Mouse (Mus musculus): ENCODE results near the gene Tsga13. TPM values are rescaled to one million over a fixed set of nuclear protein-coding genes. Genes with fewer than 3 reads are reported as not detected.

Gene Tsga13
- polyA plus RNA-seq (2012; rRNA removed), result 0.25 and 0.34 TPM in 2 replicates

DNA sequence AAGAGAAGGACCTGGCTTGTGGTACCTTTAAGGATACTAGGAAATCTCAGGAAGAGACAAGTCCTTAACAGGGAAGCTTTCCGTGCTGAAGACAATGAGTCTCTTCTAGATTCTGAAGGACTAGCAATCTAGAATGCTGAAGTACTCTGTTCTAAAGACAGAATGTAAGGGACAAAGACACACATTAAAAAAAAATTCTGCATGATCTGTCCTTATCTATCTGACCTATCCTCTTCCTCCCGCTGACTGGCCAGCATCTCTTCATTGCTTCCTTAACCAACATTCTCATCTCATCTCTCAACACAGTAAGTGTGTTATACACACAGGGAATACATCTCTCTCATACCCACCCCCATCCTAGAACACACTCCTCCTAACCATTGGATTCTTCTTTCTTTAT is at the start of gene Tsga13:
Tsga13 (minus strand) TSS at position 101 of the 400 bp plus-strand sequence.
- TF ChIP-seq CTCF (IDR thresholded peaks at IDR 0.05; ENCODE audit: borderline replicate concordance, extremely low read depth, insufficient read depth, insufficient read length) (no peak), POLR2A (IDR thresholded peaks at IDR 0.05; ENCODE audit: borderline replicate concordance, extremely low read depth, insufficient read depth, insufficient read length, poor library complexity, severe bottlenecking) (no peak)
- DNase-seq (ENCODE audit: low read depth), result no peak

GRCm38 (mm10) chr6:30958736-30959540 is 43.6 kb upstream of the Tsga13 start, which contains the start of gene Klf14:
Gene Klf14 (minus strand): TSS chr6:30959078.
- DNase-seq (ENCODE audit: low read depth), result peak; percentile 67
- TF ChIP-seq CTCF (IDR thresholded peaks at IDR 0.05; ENCODE audit: borderline replicate concordance, extremely low read depth, insufficient read depth, insufficient read length) (no peak), POLR2A (IDR thresholded peaks at IDR 0.05; ENCODE audit: borderline replicate concordance, extremely low read depth, insufficient read depth, insufficient read length, poor library complexity, severe bottlenecking) (no peak)

DNA sequence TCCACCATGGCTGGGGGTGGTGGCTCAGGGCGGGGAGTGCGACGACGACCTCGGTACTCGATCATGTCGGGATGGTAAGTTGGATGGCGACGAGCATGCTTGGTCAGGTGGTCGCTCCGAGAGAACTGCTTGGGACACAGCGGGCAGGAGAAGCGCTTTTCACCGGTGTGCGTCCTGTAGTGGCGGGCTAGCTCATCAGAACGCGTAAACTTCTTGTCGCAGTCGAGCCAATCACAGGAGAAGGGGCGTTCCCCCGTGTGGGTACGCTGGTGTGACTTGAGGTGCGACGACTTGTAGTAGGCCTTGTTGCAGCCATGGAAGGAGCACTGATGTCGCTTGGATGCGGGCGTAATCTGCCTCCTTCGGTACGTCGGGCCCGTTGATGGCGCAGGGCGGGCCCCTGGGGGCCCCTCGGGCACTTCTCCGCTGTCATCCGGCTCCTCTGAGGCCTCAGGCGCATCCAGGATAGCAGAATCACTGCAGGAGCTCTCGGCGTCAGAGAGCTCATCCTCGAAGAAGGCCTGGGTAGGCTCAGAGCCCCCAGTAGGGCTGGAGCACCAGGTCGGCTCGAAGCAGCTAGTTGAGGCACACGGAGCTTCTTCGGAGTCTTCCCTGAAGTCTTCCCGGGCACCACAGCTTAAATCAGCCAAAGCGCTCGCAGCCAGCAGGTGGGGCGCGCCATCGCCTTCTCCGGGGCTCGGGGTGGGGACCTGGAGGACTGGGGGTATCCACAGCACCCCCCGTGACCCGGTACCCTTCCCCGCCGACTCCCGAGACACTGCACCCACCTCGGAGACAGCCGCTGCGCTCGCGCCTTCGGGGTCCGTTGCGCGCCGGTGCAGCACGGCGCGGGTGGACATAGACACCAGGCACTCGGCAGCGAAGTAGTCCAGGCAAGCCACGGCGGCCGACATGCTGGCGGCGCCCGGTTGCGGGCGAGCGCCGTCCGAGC is 42.7 kb upstream of the Tsga13 start:
- TF ChIP-seq CTCF (IDR thresholded peaks at IDR 0.05; ENCODE audit: borderline replicate concordance, extremely low read depth, insufficient read depth, insufficient read length), result no peak
- no peak for TF ChIP-seq POLR2A (IDR thresholded peaks at IDR 0.05; ENCODE audit: borderline replicate concordance, extremely low read depth, insufficient read depth, insufficient read length, poor library complexity, severe bottlenecking)
- no peak for DNase-seq (ENCODE audit: low read depth)

DNA sequence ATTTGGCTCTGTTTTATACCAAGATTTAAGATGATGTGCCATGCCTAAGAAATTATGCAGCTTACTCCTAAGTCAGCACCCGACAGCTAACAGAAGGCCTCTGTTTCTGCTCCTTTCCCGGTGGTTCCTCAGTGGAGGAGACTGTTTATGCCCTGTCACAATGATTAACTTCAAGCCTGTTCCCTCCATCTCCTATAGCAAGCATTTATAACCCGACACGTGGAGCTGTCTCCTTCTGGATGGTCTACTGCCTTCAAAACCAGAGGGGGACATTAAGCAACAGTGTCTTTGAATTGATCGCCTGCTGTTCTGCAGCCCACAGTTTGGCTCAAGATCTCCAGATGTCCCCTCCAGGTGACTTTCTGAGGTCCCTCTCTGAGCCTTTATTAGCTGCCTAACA is 23.9 kb upstream of the Tsga13 start:
- TF ChIP-seq POLR2A (IDR thresholded peaks at IDR 0.05; ENCODE audit: borderline replicate concordance, extremely low read depth, insufficient read depth, insufficient read length, poor library complexity, severe bottlenecking), result no peak
- TF ChIP-seq CTCF (IDR thresholded peaks at IDR 0.05; ENCODE audit: borderline replicate concordance, extremely low read depth, insufficient read depth, insufficient read length), result no peak
- no peak for DNase-seq (ENCODE audit: low read depth)

DNA sequence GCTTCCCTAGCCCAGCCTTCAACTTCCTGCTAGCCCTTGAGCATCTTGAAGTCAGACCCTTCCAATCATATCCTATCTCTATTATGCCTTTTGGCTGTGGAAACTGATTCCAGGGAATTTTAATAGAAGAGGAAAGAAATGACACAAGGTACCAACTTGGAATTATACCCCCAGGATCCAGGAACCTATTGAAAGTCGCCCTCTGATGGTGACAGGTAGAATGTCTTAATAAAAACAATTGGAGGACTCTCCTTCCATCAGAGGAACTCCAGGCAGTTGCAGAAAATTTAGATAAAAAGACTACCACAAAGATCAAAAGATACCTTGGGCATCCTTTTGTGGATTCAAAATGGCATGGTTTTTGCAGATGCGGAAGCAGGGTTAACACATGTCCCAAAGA is 7.4 kb upstream of the Tsga13 start:
- peak; percentile 48 for DNase-seq (ENCODE audit: low read depth)
- TF ChIP-seq CTCF (IDR thresholded peaks at IDR 0.05; ENCODE audit: borderline replicate concordance, extremely low read depth, insufficient read depth, insufficient read length), result no peak
- TF ChIP-seq POLR2A (IDR thresholded peaks at IDR 0.05; ENCODE audit: borderline replicate concordance, extremely low read depth, insufficient read depth, insufficient read length, poor library complexity, severe bottlenecking), result no peak

DNA sequence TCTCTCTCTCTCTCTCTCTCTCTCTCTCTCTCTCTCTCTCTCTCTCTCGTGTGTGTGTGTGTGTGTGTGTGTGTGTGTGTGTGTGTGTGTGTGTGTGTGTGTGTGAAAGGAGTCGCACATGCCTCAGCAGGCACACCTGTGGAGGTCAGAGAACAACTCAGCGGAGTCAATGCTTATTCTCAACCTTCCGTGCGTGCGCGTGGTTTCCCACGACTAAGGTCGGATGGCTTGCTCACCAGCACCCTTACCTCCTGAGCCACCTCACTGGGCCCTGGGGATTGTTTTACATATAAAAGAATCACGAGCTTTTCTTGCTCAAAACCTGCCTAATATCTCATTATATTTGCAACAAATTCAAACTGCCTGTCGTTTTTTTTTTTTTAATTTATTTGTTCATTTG is 6.5 kb upstream of the Tsga13 start:
- TF ChIP-seq CTCF (IDR thresholded peaks at IDR 0.05; ENCODE audit: borderline replicate concordance, extremely low read depth, insufficient read depth, insufficient read length) (no peak), POLR2A (IDR thresholded peaks at IDR 0.05; ENCODE audit: borderline replicate concordance, extremely low read depth, insufficient read depth, insufficient read length, poor library complexity, severe bottlenecking) (no peak)
- no peak for DNase-seq (ENCODE audit: low read depth)

- TF ChIP-seq CTCF (IDR thresholded peaks at IDR 0.05; ENCODE audit: borderline replicate concordance, extremely low read depth, insufficient read depth, insufficient read length), result no peak
- TF ChIP-seq POLR2A (IDR thresholded peaks at IDR 0.05; ENCODE audit: borderline replicate concordance, extremely low read depth, insufficient read depth, insufficient read length, poor library complexity, severe bottlenecking), result no peak
- DNase-seq (ENCODE audit: low read depth), result peak; percentile 87
Observed at GRCm38 (mm10) chr6:30920834-30921675, 5.7 kb upstream of the Tsga13 start.

- TF ChIP-seq CTCF (IDR thresholded peaks at IDR 0.05; ENCODE audit: borderline replicate concordance, extremely low read depth, insufficient read depth, insufficient read length) (no peak), POLR2A (IDR thresholded peaks at IDR 0.05; ENCODE audit: borderline replicate concordance, extremely low read depth, insufficient read depth, insufficient read length, poor library complexity, severe bottlenecking) (no peak)
- DNase-seq (ENCODE audit: low read depth), result peak; percentile 42
Observed at GRCm38 (mm10) chr6:30907970-30908369, 7.4 kb downstream of the Tsga13 start.

DNA sequence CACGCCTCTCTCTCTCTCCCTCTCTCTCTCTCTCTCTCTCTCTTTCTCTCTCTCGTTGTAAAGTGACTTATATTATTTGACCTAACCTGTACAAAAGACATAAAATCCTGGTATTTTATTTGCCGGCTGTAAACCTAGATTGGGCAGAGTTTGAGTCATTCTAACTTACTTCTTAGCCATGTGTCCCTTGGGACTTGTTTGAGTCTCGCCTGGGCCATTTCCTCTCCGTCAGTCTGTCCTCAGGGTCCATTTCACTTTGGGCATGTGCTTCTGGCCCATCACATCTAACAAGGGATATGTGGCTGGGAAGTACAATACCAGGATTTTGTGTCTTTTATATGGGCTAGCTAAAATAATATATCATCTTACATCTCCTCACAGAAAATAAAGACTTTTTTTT is 10.5 kb downstream of the Tsga13 start:
- no peak for TF ChIP-seq CTCF (IDR thresholded peaks at IDR 0.05; ENCODE audit: borderline replicate concordance, extremely low read depth, insufficient read depth, insufficient read length)
- DNase-seq (ENCODE audit: low read depth), result no peak

GRCm38 (mm10) chr6:30904033-30904432 is 11.3 kb downstream of the Tsga13 start:
- TF ChIP-seq POLR2A (IDR thresholded peaks at IDR 0.05; ENCODE audit: borderline replicate concordance, extremely low read depth, insufficient read depth, insufficient read length, poor library complexity, severe bottlenecking) (no peak), CTCF (IDR thresholded peaks at IDR 0.05; ENCODE audit: borderline replicate concordance, extremely low read depth, insufficient read depth, insufficient read length) (no peak)

DNA sequence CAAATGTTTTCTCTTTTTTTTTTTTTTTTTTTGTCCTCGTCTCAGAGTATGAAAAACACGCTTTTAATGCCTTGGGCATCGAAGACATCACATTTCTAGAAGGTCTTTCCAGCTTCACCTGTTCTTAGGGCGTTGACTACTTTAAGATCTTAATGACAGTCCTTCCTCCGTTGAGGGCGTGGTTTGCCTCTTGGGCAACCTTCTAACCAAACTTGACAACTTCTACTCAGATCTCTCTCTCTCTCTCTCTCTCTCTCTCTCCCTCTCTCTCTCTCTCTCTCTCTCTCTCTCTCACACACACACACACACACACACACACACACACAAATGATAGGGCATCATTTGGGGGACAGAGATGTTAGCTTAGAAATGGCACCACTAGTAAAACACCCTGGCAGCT is 17.9 kb downstream of the Tsga13 start:
- TF ChIP-seq CTCF (IDR thresholded peaks at IDR 0.05; ENCODE audit: borderline replicate concordance, extremely low read depth, insufficient read depth, insufficient read length), result no peak
- TF ChIP-seq POLR2A (IDR thresholded peaks at IDR 0.05; ENCODE audit: borderline replicate concordance, extremely low read depth, insufficient read depth, insufficient read length, poor library complexity, severe bottlenecking), result no peak
- DNase-seq (ENCODE audit: low read depth), result no peak

More at GRCm38 (mm10) chr6:30904033-30904432, 11.3 kb downstream of the Tsga13 start:
- no peak for DNase-seq (ENCODE audit: low read depth)
